Mouse (Mus musculus) CH12.LX (cell line): ENCODE results near the gene Trim40. TPM values are rescaled to one million over a fixed set of nuclear protein-coding genes. Genes with fewer than 3 reads are reported as not detected.

Experiments used
- DNase-seq: peaks from one replicate; pipeline ENCODE4 v3.0.0-alpha.2; 2013; ENCODE audit errors: extremely low read depth
- H3K27ac ChIP-seq: 2 replicates; pipeline ENCODE4 v1.5.1; 2012; ENCODE audit warnings: low read depth, mild to moderate bottlenecking, control low read depth, moderate library complexity; ENCODE audit not compliant: insufficient read depth
- H3K27me3 ChIP-seq: replicated peaks from 2 replicates; pipeline ENCODE3; 2012; ENCODE audit warnings: inconsistent platforms
- H3K36me3 ChIP-seq, 2 experiments: replicated peaks in 1 of 2; 2 replicates each; pipeline versions ENCODE3 to v1.6.1; 2012; ENCODE audit warnings: inconsistent platforms in 1 of 2, low read length in 1 of 2, mild to moderate bottlenecking in 1 of 2, mixed read lengths in 1 of 2, moderate library complexity in 1 of 2; ENCODE audit not compliant: control insufficient read depth in 1 of 2, insufficient read depth in 1 of 2
- H3K4me1 ChIP-seq, 2 experiments: 2 replicates each; pipeline ENCODE4 v1.6.1; 2012; ENCODE audit warnings: inconsistent platforms in 1 of 2, moderate library complexity in 1 of 2; ENCODE audit not compliant: insufficient read depth in 2 of 2, control insufficient read depth in 1 of 2
- H3K4me2 ChIP-seq: 2 replicates; pipeline ENCODE4 v1.6.1; 2012; ENCODE audit warnings: low read depth, mild to moderate bottlenecking, control low read depth; ENCODE audit not compliant: poor library complexity, insufficient read depth, severe bottlenecking
- H3K4me3 ChIP-seq, 3 experiments: fragments of 150-350 bp in 1 of 3; sonication (generic) in 1 of 3; replicated peaks in 1 of 3; 2 replicates each; pipeline versions ENCODE3 to v1.5.1; 2011 to 2012; ENCODE audit warnings: low read depth in 2 of 3, low read length in 2 of 3, mild to moderate bottlenecking in 2 of 3, moderate library complexity in 2 of 3, control low read depth in 1 of 3, improper control_type of control experiment in 1 of 3, inconsistent platforms in 1 of 3, mixed read lengths in 1 of 3; ENCODE audit not compliant: poor library complexity in 1 of 3
- H3K79me2 ChIP-seq: replicated peaks from 2 replicates; pipeline ENCODE4 v1.6.1; 2012; ENCODE audit warnings: mild to moderate bottlenecking, moderate library complexity; ENCODE audit not compliant: control insufficient read depth, poor library complexity, insufficient read depth, severe bottlenecking; ENCODE audit errors: extremely low read depth
- H3K9ac ChIP-seq: 2 replicates; pipeline ENCODE4 v1.6.1; 2012; ENCODE audit warnings: low read depth, mild to moderate bottlenecking, control low read depth, moderate library complexity; ENCODE audit not compliant: insufficient read depth
- H3K9me3 ChIP-seq: replicated peaks from 2 replicates; pipeline ENCODE3; 2012; ENCODE audit warnings: low read length, inconsistent platforms, mixed read lengths
- BHLHE40 ChIP-seq: IDR thresholded peaks from 2 replicates; pipeline ENCODE4 v1.6.1; 2011; ENCODE audit warnings: mild to moderate bottlenecking, low read depth, low read length, improper control_type of control experiment
- CTCF ChIP-seq, 2 experiments: IDR thresholded peaks in 1 of 2; conservative IDR thresholded peaks in 1 of 2; 2 replicates each; pipeline ENCODE4 v1.5.1; 2011 to 2012; ENCODE audit warnings: low read depth in 2 of 2, low read length in 2 of 2, improper control_type of control experiment in 1 of 2, inconsistent platforms in 1 of 2, mild to moderate bottlenecking in 1 of 2, moderate library complexity in 1 of 2
- E2F4 ChIP-seq: IDR thresholded peaks from 2 replicates; pipeline ENCODE4 v1.6.1; 2011; ENCODE audit warnings: low read depth, low read length, improper control_type of control experiment; ENCODE audit not compliant: insufficient replicate concordance
- GABPA ChIP-seq: IDR thresholded peaks from 2 replicates; pipeline ENCODE4 v1.6.1; 2012; ENCODE audit warnings: low read depth, low read length, improper control_type of control experiment, inconsistent platforms; ENCODE audit not compliant: insufficient replicate concordance
- HCFC1 ChIP-seq: IDR thresholded peaks from 2 replicates; pipeline ENCODE4 v1.6.1; 2012; ENCODE audit warnings: low read depth, mild to moderate bottlenecking, inconsistent platforms, low read length, improper control_type of control experiment
- JUN ChIP-seq: IDR thresholded peaks from 2 replicates; pipeline ENCODE4 v1.6.1; 2011; ENCODE audit warnings: low read depth, mild to moderate bottlenecking, low read length, improper control_type of control experiment, moderate library complexity; ENCODE audit not compliant: insufficient read depth
- JUND ChIP-seq: conservative IDR thresholded peaks from 2 replicates; pipeline ENCODE4 v1.6.1; 2011; ENCODE audit warnings: low read depth, low read length, improper control_type of control experiment
- KAT2A ChIP-seq: IDR thresholded peaks from 2 replicates; pipeline ENCODE4 v1.6.1; 2012; ENCODE audit warnings: low read length, improper control_type of control experiment, inconsistent platforms; ENCODE audit not compliant: insufficient replicate concordance
- MXI1 ChIP-seq: IDR thresholded peaks from 2 replicates; pipeline ENCODE4 v1.6.1; 2011; ENCODE audit warnings: mild to moderate bottlenecking, low read depth, low read length, improper control_type of control experiment
- MYC ChIP-seq: IDR thresholded peaks from 2 replicates; pipeline ENCODE4 v1.6.1; 2011; ENCODE audit warnings: low read depth, mild to moderate bottlenecking, improper control_type of control experiment, low read length
- NELFE ChIP-seq: IDR thresholded peaks from 2 replicates; pipeline ENCODE4 v1.6.1; 2011; ENCODE audit warnings: low read depth, low read length, improper control_type of control experiment
- POLR2A ChIP-seq: IDR thresholded peaks from 2 replicates; pipeline ENCODE4 v1.6.1; 2011; ENCODE audit warnings: low read depth, mild to moderate bottlenecking, improper control_type of control experiment, low read length
- RAD21 ChIP-seq: IDR thresholded peaks from 2 replicates; pipeline ENCODE4 v1.6.1; 2011; ENCODE audit warnings: low read depth, mild to moderate bottlenecking, low read length, improper control_type of control experiment, moderate library complexity
- RCOR1 ChIP-seq: conservative IDR thresholded peaks from 2 replicates; pipeline ENCODE4 v1.6.1; 2012; ENCODE audit warnings: low read depth, mild to moderate bottlenecking, inconsistent platforms, low read length, improper control_type of control experiment
- SMC3 ChIP-seq: IDR thresholded peaks from 2 replicates; pipeline ENCODE4 v1.6.1; 2011; ENCODE audit warnings: low read depth, low read length, improper control_type of control experiment
- TBP ChIP-seq: conservative IDR thresholded peaks from 2 replicates; pipeline ENCODE4 v1.6.1; 2011; ENCODE audit warnings: low read depth, low read length, improper control_type of control experiment
- ZC3H11A ChIP-seq: IDR thresholded peaks from 2 replicates; pipeline ENCODE4 v1.6.1; 2012; ENCODE audit warnings: low read depth, mild to moderate bottlenecking, inconsistent platforms, low read length, improper control_type of control experiment
- ZKSCAN1 ChIP-seq: IDR thresholded peaks from 2 replicates; pipeline ENCODE4 v1.6.1; 2012; ENCODE audit warnings: low read depth, inconsistent platforms, low read length, improper control_type of control experiment, borderline replicate concordance
- ZNF384 ChIP-seq: IDR thresholded peaks from 2 replicates; pipeline ENCODE4 v1.6.1; 2012; ENCODE audit warnings: low read depth, low read length, improper control_type of control experiment, inconsistent platforms
- dilution Hi-C: fragments of 300-500 bp; cut with MboI; formaldehyde crosslinking; loops from 2 replicates; pipeline ENCODE4 v1.14.3; 2020; ENCODE audit warnings: low sequenced_read_pairs; ENCODE audit not compliant: extremely low pct_unique_long_range_greater_than_20kb, extremely low pct_ligation_motif_present
- in situ Hi-C: fragments of 300-500 bp; cut with MboI; formaldehyde crosslinking; loops from 3 replicates; pipeline ENCODE4 v1.14.3; 2019; ENCODE audit warnings: low sequenced_read_pairs, low pct_ligation_motif_present, low pct_unique_long_range_greater_than_20kb, mixed read lengths
- polyA plus RNA-seq: library from polyadenylated mRNA; unstranded; fragments of >175 nt; gene quantifications from 2 replicates; pipeline ENCODE4 v1.2.1, GENCODE M21; 2012; ENCODE audit warnings: low read depth; ENCODE audit not compliant: insufficient read length
- total RNA-seq, 2 experiments: library from RNA; depleted of rRNA; stranded (reverse); fragments of 300-350 nt in 1 of 2; fragments of >200 nt in 1 of 2; gene quantifications; 2 replicates each; pipeline ENCODE4 v1.2.3; 2012 to 2014

The Trim40 gene
- total and polyA plus RNA-seq, 3 experiments = 0.14 TPM; not detected in 2

GRCm38 (mm10) chr17:36914108-36914507 is 24.2 kb upstream of the Trim40 start:
- no peak overlapping the region for H3K4me2 ChIP-seq
- peaks cover 4% of the 10 kb centered on the region for H3K27me3 ChIP-seq
- in situ Hi-C loops = loop anchor here (10.0 kb wide), 2 partner anchors 81 to 291 kb away; partner anchors contain the start of gene Olfr94
- H3K4me1 ChIP-seq = 0 out of 4 replicates have a peak, but pooled peaks cover 3 to 4% of the 10 kb centered on the region in 2 experiments
- H3K4me3 ChIP-seq = no peak overlapping the region
- peak; percentile 84 for TF ChIP-seq SMC3
- TF ChIP-seq JUND = 0 out of 2 replicates have a peak, but pooled peaks have one; percentile 12
- TF ChIP-seq MXI1 = no peak
- TF ChIP-seq ZNF384 = no peak
- TF ChIP-seq MYC = 0 out of 2 replicates have a peak, but pooled peaks have one; percentile 35
- peak; percentile 49 for TF ChIP-seq RAD21
- TF ChIP-seq CTCF (conservative IDR thresholded peaks at IDR 0.05 in 1 of 2, IDR thresholded peaks at IDR 0.05 in 1 of 2; ENCODE audit: low read depth in 2 of 2, low read length in 2 of 2) = peak; percentile 66 to 89
- H3K79me2 ChIP-seq = no peaks in the 10 kb centered on the region
- no peaks in the 10 kb centered on the region for H3K36me3 ChIP-seq
- H3K9me3 ChIP-seq = no peaks in the 10 kb centered on the region
- H3K27ac ChIP-seq = no peak overlapping the region
- dilution Hi-C loops = no loop called here
- peak; percentile 82 for DNase-seq
- no peak overlapping the region for H3K9ac ChIP-seq

- no peak overlapping the region for H3K4me3 ChIP-seq
- peaks cover 6% of the 10 kb centered on the region for H3K27me3 ChIP-seq
- in situ Hi-C loops = loop anchor here (10.0 kb wide), 2 partner anchors 83 to 293 kb away; partner anchors contain the start of gene Olfr94
- DNase-seq = no peak
- no peaks in the 10 kb centered on the region for H3K79me2 ChIP-seq
- H3K27ac ChIP-seq = no peak overlapping the region
- H3K9me3 ChIP-seq = no peaks in the 10 kb centered on the region
- H3K9ac ChIP-seq = no peak overlapping the region
- no peaks in the 10 kb centered on the region for H3K36me3 ChIP-seq
- H3K4me2 ChIP-seq = no peak overlapping the region
- TF ChIP-seq BHLHE40 = no peak
- TF ChIP-seq ZC3H11A = no peak
- no peak for TF ChIP-seq CTCF (conservative IDR thresholded peaks at IDR 0.05 in 1 of 2, IDR thresholded peaks at IDR 0.05 in 1 of 2; ENCODE audit: low read depth in 2 of 2, low read length in 2 of 2)
- no peak for TF ChIP-seq E2F4
- TF ChIP-seq RAD21 = no peak
- no peak for TF ChIP-seq RCOR1
- no peak for TF ChIP-seq TBP
- no peak for TF ChIP-seq JUND
- no peak for TF ChIP-seq KAT2A
- TF ChIP-seq POLR2A = no peak
- no peak for TF ChIP-seq NELFE
- no peak for TF ChIP-seq HCFC1
- TF ChIP-seq JUN = no peak
- TF ChIP-seq ZKSCAN1 = no peak
- no peak for TF ChIP-seq SMC3
- TF ChIP-seq GABPA = no peak
- dilution Hi-C loops = no loop called here
- peaks cover 4 to 9% of the 10 kb centered on the region in 2 experiments; a peak in 2 of 4 replicates for H3K4me1 ChIP-seq
Observed at GRCm38 (mm10) chr17:36912031-36912430, 22.1 kb upstream of the Trim40 start.
